Mouse (Mus musculus) heart, postnatal 0 days (tissue): ENCODE results near the gene Atf2. TPM values are rescaled to one million over a fixed set of nuclear protein-coding genes. Genes with fewer than 3 reads are reported as not detected.

ENCODE experiments used
- ATAC-seq: fragments of 200-750 bp; cut with Nextera tagmentation; 2 replicates; pipeline ENCODE4 v1.8.0; 2017; ENCODE audit warnings: low read depth, moderate number of reproducible peaks, moderate library complexity; ENCODE audit not compliant: insufficient read depth
- DNase-seq: peaks from one replicate; pipeline ENCODE4 v3.0.0-alpha.2; 2016; ENCODE audit warnings: low spot score
- H3K27ac ChIP-seq: fragments of 300-500 bp; sonication (generic); 2 replicates; pipeline ENCODE4 v1.5.1; 2014; ENCODE audit warnings: low read depth, mild to moderate bottlenecking
- H3K27me3 ChIP-seq: fragments of 300-500 bp; sonication (generic); 2 replicates; pipeline ENCODE4 v1.6.1; 2014; ENCODE audit warnings: low read length, mixed read lengths; ENCODE audit not compliant: control insufficient read depth, insufficient read depth
- H3K36me3 ChIP-seq: fragments of 300-500 bp; sonication (generic); replicated peaks from 2 replicates; pipeline ENCODE4 v1.6.1; 2014; ENCODE audit warnings: low read length, mixed read lengths; ENCODE audit not compliant: control insufficient read depth, insufficient read depth
- H3K4me1 ChIP-seq: fragments of 300-500 bp; sonication (generic); 2 replicates; pipeline ENCODE4 v1.6.1; 2014; ENCODE audit warnings: antibody characterized with exemption; ENCODE audit not compliant: control insufficient read depth, insufficient read depth
- H3K4me2 ChIP-seq: fragments of 300-500 bp; sonication (generic); 2 replicates; pipeline ENCODE4 v1.6.1; 2014; ENCODE audit warnings: low read depth, mild to moderate bottlenecking, low read length, moderate library complexity
- H3K4me3 ChIP-seq: fragments of 300-500 bp; sonication (generic); 2 replicates; pipeline ENCODE4 v1.5.1; 2014; ENCODE audit warnings: low read depth, low read length
- H3K9ac ChIP-seq: fragments of 300-500 bp; sonication (generic); replicated peaks from 2 replicates; pipeline ENCODE4 v1.6.1; 2014; ENCODE audit warnings: low read depth, low read length, mixed read lengths
- H3K9me3 ChIP-seq: fragments of 300-500 bp; sonication (generic); replicated peaks from 2 replicates; pipeline ENCODE4 v1.6.1; 2016; ENCODE audit warnings: low read length; ENCODE audit not compliant: control insufficient read depth
- CTCF ChIP-seq: IDR thresholded peaks from 2 replicates; pipeline ENCODE4 v1.5.1; 2016; ENCODE audit warnings: antibody characterized with exemption, control low read depth, low read depth
- EP300 ChIP-seq: IDR thresholded peaks from 2 replicates; pipeline ENCODE4 v1.6.1; 2016; ENCODE audit warnings: antibody characterized with exemption, low read depth
- WGBS: fragments of 180-500 bp; shearing (Covaris S2); extraction: QIAGEN DNeasy Blood & Tissue Kit; methylation state at CpG from one replicate; pipeline ENCODE4 v1.1.7; 2014; 5-methylcytosine and 5-hydroxymethylcytosine counted together
- polyA plus RNA-seq: library from polyadenylated mRNA; unstranded; fragments of >200 nt; fragmentation: Nextera tagmentation; extraction: Ambion mirVana; gene quantifications from 2 replicates; pipeline ENCODE4 v1.2.1, GENCODE M21; 2015
- total RNA-seq: library from RNA; depleted of rRNA; stranded (reverse); fragments of >200 nt; gene quantifications from 2 replicates; pipeline ENCODE4 v1.2.3, GENCODE M21; 2014; ENCODE audit warnings: low replicate concordance

Atf2 gene
- total and polyA plus RNA-seq, 2 experiments from 2014 or later, result 21.7 to 27.1 TPM

DNA sequence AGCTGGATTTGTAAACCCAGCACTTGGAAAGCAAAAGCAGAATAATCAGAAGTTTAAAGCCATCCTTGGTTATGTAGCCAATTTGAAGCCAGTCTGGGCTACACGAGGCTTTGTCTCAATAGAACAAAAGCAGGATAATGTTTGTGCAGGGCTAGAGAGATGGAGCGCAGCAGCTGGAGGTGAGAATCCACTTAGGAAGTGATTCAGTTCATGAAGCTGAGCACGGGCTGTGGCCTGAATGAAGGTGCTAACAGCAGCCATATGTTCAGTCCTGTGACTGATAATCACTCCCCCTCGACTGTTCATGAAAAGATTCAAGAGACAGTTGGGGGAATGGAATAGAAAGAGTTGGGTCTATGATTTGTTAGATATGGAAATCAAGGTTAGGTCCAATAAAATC, 94.3 kb downstream of the Atf2 start:
- Histone ChIP-seq H3K27me3 (no peaks in the 10 kb centered on the region), H3K4me2 (no peak overlapping the region)
- 37% methylated on average over 4 of the region's 4 CpGs for WGBS

GRCm38 (mm10) chr2:73791846-73792630, 100.4 kb downstream of the Atf2 start:
- WGBS, result 48% methylated on average over 19 of the region's 19 CpGs
- Histone ChIP-seq H3K36me3 (no peaks in the 10 kb centered on the region), H3K9me3 (no peaks in the 10 kb centered on the region), H3K27me3 (no peaks in the 10 kb centered on the region), H3K4me1 (0 out of 2 replicates have a peak, but pooled peaks cover 3% of the 10 kb centered on the region), H3K9ac (no peak overlapping the region), H3K27ac (no peak overlapping the region), H3K4me2 (peak overlapping the region; percentile 35; the same call in 1 of the 2 replicates), H3K4me3 (no peak overlapping the region)
- DNase-seq (no peak), ATAC-seq (no peak)
- TF ChIP-seq CTCF (peak; percentile 56), EP300 (no peak)

More for the DNA sequence above, 94.3 kb downstream of the Atf2 start:
- ATAC-seq (no peak), DNase-seq (no peak)
- Histone ChIP-seq H3K27ac (no peak overlapping the region), H3K4me1 (no peaks in the 10 kb centered on the region), H3K9ac (no peak overlapping the region), H3K4me3 (no peak overlapping the region), H3K36me3 (no peaks in the 10 kb centered on the region), H3K9me3 (no peaks in the 10 kb centered on the region)
- TF ChIP-seq EP300 (no peak), CTCF (no peak)

- Histone ChIP-seq H3K27ac (no peak overlapping the region), H3K9me3 (no peaks in the 10 kb centered on the region), H3K4me2 (no peak overlapping the region), H3K4me1 (0 out of 2 replicates have a peak, but pooled peaks cover 3% of the 10 kb centered on the region), H3K27me3 (no peaks in the 10 kb centered on the region), H3K9ac (no peak overlapping the region), H3K4me3 (no peak overlapping the region), H3K36me3 (no peaks in the 10 kb centered on the region)
- TF ChIP-seq CTCF (no peak), EP300 (no peak)
- 36% methylated on average over 2 of the region's 2 CpGs for WGBS
- DNase-seq, result no peak
- no peak for ATAC-seq
These were observed 102.1 kb downstream of the Atf2 start for GRCm38 (mm10) chr2:73790332-73790731.

DNA sequence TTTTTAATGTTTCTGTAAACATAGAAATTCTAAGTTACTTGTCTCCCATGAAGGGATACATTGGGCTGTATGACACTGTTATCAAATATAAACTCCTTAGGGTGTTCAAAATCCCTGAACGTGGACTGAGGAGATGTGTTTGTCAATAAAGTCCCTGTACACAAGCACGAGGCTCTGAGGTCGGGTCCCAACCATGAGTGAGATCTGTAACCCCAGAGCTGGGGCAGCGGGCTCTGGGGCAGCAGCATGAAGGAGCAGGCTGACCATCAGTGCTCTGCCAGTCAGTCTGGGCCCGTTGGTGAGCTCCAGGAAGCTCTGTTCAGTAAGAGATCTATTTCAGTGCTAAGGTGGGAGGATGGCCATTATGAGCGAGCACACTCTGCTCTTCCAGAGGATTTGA, 104.0 kb downstream of the Atf2 start:
- ATAC-seq (no peak), DNase-seq (no peak)
- Histone ChIP-seq H3K4me2 (no peak overlapping the region), H3K4me3 (no peak overlapping the region), H3K36me3 (no peaks in the 10 kb centered on the region), H3K4me1 (0 out of 2 replicates have a peak, but pooled peaks cover 3% of the 10 kb centered on the region), H3K9ac (no peak overlapping the region), H3K9me3 (no peaks in the 10 kb centered on the region), H3K27ac (no peak overlapping the region), H3K27me3 (no peaks in the 10 kb centered on the region)
- 56% methylated on average over 6 of the region's 6 CpGs for WGBS
- TF ChIP-seq CTCF, result no peak
- TF ChIP-seq EP300, result no peak

DNA sequence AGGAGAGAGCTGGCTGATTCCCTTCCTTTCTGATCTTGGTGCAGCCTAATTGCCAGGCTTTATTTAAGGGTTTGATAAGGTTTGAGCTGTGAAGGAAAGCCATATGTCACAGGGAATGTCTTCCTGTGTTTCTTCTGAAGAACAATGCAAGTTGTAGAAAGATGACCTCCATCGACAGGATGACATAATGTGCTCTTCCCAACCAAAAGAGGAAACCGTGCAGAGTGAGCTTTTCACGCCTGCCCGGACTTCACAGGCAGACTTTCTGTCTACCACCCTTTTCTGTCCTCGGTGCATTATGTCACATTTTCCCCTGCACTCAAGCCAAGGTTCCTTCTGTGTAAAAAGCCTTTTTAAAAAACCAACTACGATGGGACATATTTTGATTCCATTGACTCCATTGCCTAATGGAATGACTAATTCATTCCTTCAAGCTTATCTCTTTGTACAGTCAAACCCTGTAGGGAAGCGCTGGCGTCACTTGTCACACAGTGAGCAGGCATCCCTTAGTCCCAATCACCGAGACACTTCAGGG, 110.0 kb downstream of the Atf2 start:
- Histone ChIP-seq H3K9me3 (no peaks in the 10 kb centered on the region), H3K4me3 (0 out of 2 replicates have a peak overlapping the region, but pooled peaks have one; percentile 7), H3K27me3 (no peaks in the 10 kb centered on the region), H3K36me3 (no peaks in the 10 kb centered on the region), H3K4me1 (peaks cover 16% of the 10 kb centered on the region; the same call in 1 of the 2 replicates), H3K27ac (peak overlapping the region; percentile 63), H3K4me2 (peak overlapping the region; percentile 24; the same call in 1 of the 2 replicates), H3K9ac (no peak overlapping the region)
- DNase-seq, result peak; percentile 65
- TF ChIP-seq CTCF, result no peak
- peak; percentile 75 for TF ChIP-seq EP300
- peak; percentile 82 for ATAC-seq
- 7% methylated on average over 9 of the region's 9 CpGs for WGBS
